Mouse (Mus musculus): ENCODE measurements around the gene Npr3. TPM values are rescaled to one million over a fixed set of nuclear protein-coding genes. Genes with fewer than 3 reads are reported as not detected.

The Npr3 gene
- polyA plus RNA-seq, 1 experiment: 1.2 TPM

GRCm38 (mm10) chr15:11904043-11904847, 2.8 kb downstream of the Npr3 start:
- Histone ChIP-seq H3K4me3 (peak overlapping the region; percentile 42), H3K4me2 (ENCODE audit: low read depth) (peak overlapping the region; percentile 100), H3ac (ENCODE audit: control insufficient read depth, insufficient read length) (peak overlapping the region; percentile 23), H3K27me3 (ENCODE audit: control insufficient read depth, insufficient read depth, insufficient read length) (peaks cover 5% of the 10 kb centered on the region), H3K79me2 (ENCODE audit: control insufficient read depth, insufficient read depth) (no peaks in the 10 kb centered on the region), H3K36me3 (ENCODE audit: control insufficient read depth, insufficient read depth) (no peaks in the 10 kb centered on the region)
- TF ChIP-seq POLR2AphosphoS2 (IDR thresholded peaks at IDR 0.05; ENCODE audit: insufficient read length, low read depth): no peak
- TF ChIP-seq TCF3 (IDR thresholded peaks at IDR 0.05; ENCODE audit: insufficient read length, low read depth): no peak
- TF ChIP-seq REST (IDR thresholded peaks at IDR 0.05; ENCODE audit: insufficient read depth, insufficient read length): no peak
- no peak for TF ChIP-seq USF1 (IDR thresholded peaks at IDR 0.05; ENCODE audit: low read depth)
- TF ChIP-seq POLR2A (IDR thresholded peaks at IDR 0.05; ENCODE audit: insufficient read length, low read depth): no peak
- TF ChIP-seq SRF (IDR thresholded peaks at IDR 0.05; ENCODE audit: control insufficient read depth, insufficient read length, low read depth): no peak
- no peak for TF ChIP-seq E2F4 (IDR thresholded peaks at IDR 0.05; ENCODE audit: insufficient read depth)
- TF ChIP-seq CEBPB (IDR thresholded peaks at IDR 0.05; ENCODE audit: insufficient read depth, poor library complexity, severe bottlenecking): no peak
- no peak for TF ChIP-seq TCF12 (IDR thresholded peaks at IDR 0.05; ENCODE audit: insufficient read depth, poor library complexity, severe bottlenecking)
- TF ChIP-seq MYOD1 (IDR thresholded peaks at IDR 0.05; ENCODE audit: control insufficient read depth in 1 of 3, insufficient read length in 2 of 3, low read depth in 2 of 3): no peak
- TF ChIP-seq MAX (IDR thresholded peaks at IDR 0.05; ENCODE audit: low read depth): no peak
- no peak for TF ChIP-seq MYOG (IDR thresholded peaks at IDR 0.05; ENCODE audit: control insufficient read depth in 1 of 3, insufficient read depth in 1 of 3, insufficient read length in 2 of 3, low read depth in 2 of 3)

GRCm38 (mm10) chr15:11903196-11904042, 3.7 kb downstream of the Npr3 start:
- Histone ChIP-seq H3K4me2 (ENCODE audit: low read depth) (no peak overlapping the region), H3K4me3 (peak overlapping the region; percentile 42), H3K36me3 (ENCODE audit: control insufficient read depth, insufficient read depth) (no peaks in the 10 kb centered on the region), H3ac (ENCODE audit: control insufficient read depth, insufficient read length) (no peak overlapping the region), H3K27me3 (ENCODE audit: control insufficient read depth, insufficient read depth, insufficient read length) (peaks cover 5% of the 10 kb centered on the region), H3K79me2 (ENCODE audit: control insufficient read depth, insufficient read depth) (no peaks in the 10 kb centered on the region)
- no peak for TF ChIP-seq TCF3 (IDR thresholded peaks at IDR 0.05; ENCODE audit: insufficient read length, low read depth)
- no peak for TF ChIP-seq MYOG (IDR thresholded peaks at IDR 0.05; ENCODE audit: control insufficient read depth in 1 of 3, insufficient read depth in 1 of 3, insufficient read length in 2 of 3, low read depth in 2 of 3)
- no peak for TF ChIP-seq POLR2A (IDR thresholded peaks at IDR 0.05; ENCODE audit: insufficient read length, low read depth)
- no peak for TF ChIP-seq MYOD1 (IDR thresholded peaks at IDR 0.05; ENCODE audit: control insufficient read depth in 1 of 3, insufficient read length in 2 of 3, low read depth in 2 of 3)
- no peak for TF ChIP-seq CEBPB (IDR thresholded peaks at IDR 0.05; ENCODE audit: insufficient read depth, poor library complexity, severe bottlenecking)

GRCm38 (mm10) chr15:11897617-11898016, 9.5 kb downstream of the Npr3 start:
- H3K36me3 ChIP-seq (ENCODE audit: control insufficient read depth, insufficient read depth): no peaks in the 10 kb centered on the region
- no peak overlapping the region for H3K4me2 ChIP-seq (ENCODE audit: low read depth)

GRCm38 (mm10) chr15:11897162-11897561, 9.9 kb downstream of the Npr3 start:
- H3ac ChIP-seq (ENCODE audit: control insufficient read depth, insufficient read length): no peak overlapping the region
- H3K4me2 ChIP-seq (ENCODE audit: low read depth): no peak overlapping the region
- H3K79me2 ChIP-seq (ENCODE audit: control insufficient read depth, insufficient read depth): no peaks in the 10 kb centered on the region
- H3K36me3 ChIP-seq (ENCODE audit: control insufficient read depth, insufficient read depth): no peaks in the 10 kb centered on the region
- TF ChIP-seq SRF (IDR thresholded peaks at IDR 0.05; ENCODE audit: control insufficient read depth, insufficient read length, low read depth) (no peak), TCF3 (IDR thresholded peaks at IDR 0.05; ENCODE audit: insufficient read length, low read depth) (no peak), MYOD1 (IDR thresholded peaks at IDR 0.05; ENCODE audit: control insufficient read depth in 1 of 3, insufficient read length in 2 of 3, low read depth in 2 of 3) (no peak), POLR2A (IDR thresholded peaks at IDR 0.05; ENCODE audit: insufficient read length, low read depth) (no peak), MAX (IDR thresholded peaks at IDR 0.05; ENCODE audit: low read depth) (no peak), MYOG (IDR thresholded peaks at IDR 0.05; ENCODE audit: control insufficient read depth in 1 of 3, insufficient read depth in 1 of 3, insufficient read length in 2 of 3, low read depth in 2 of 3) (no peak), POLR2AphosphoS2 (IDR thresholded peaks at IDR 0.05; ENCODE audit: insufficient read length, low read depth) (no peak), CEBPB (IDR thresholded peaks at IDR 0.05; ENCODE audit: insufficient read depth, poor library complexity, severe bottlenecking) (no peak), E2F4 (IDR thresholded peaks at IDR 0.05; ENCODE audit: insufficient read depth) (no peak), REST (IDR thresholded peaks at IDR 0.05; ENCODE audit: insufficient read depth, insufficient read length) (no peak), USF1 (IDR thresholded peaks at IDR 0.05; ENCODE audit: low read depth) (no peak), TCF12 (IDR thresholded peaks at IDR 0.05; ENCODE audit: insufficient read depth, poor library complexity, severe bottlenecking) (no peak)
- H3K4me3 ChIP-seq: no peak overlapping the region
- no peaks in the 10 kb centered on the region for H3K27me3 ChIP-seq (ENCODE audit: control insufficient read depth, insufficient read depth, insufficient read length)

More at GRCm38 (mm10) chr15:11897617-11898016, 9.5 kb downstream of the Npr3 start:
- no peaks in the 10 kb centered on the region for H3K79me2 ChIP-seq (ENCODE audit: control insufficient read depth, insufficient read depth)
- H3K4me3 ChIP-seq: no peak overlapping the region
- no peaks in the 10 kb centered on the region for H3K27me3 ChIP-seq (ENCODE audit: control insufficient read depth, insufficient read depth, insufficient read length)
- H3ac ChIP-seq (ENCODE audit: control insufficient read depth, insufficient read length): no peak overlapping the region
- TF ChIP-seq TCF12 (IDR thresholded peaks at IDR 0.05; ENCODE audit: insufficient read depth, poor library complexity, severe bottlenecking) (no peak), POLR2AphosphoS2 (IDR thresholded peaks at IDR 0.05; ENCODE audit: insufficient read length, low read depth) (no peak), MAX (IDR thresholded peaks at IDR 0.05; ENCODE audit: low read depth) (no peak), TCF3 (IDR thresholded peaks at IDR 0.05; ENCODE audit: insufficient read length, low read depth) (no peak), POLR2A (IDR thresholded peaks at IDR 0.05; ENCODE audit: insufficient read length, low read depth) (no peak), E2F4 (IDR thresholded peaks at IDR 0.05; ENCODE audit: insufficient read depth) (no peak), SRF (IDR thresholded peaks at IDR 0.05; ENCODE audit: control insufficient read depth, insufficient read length, low read depth) (no peak), MYOG (IDR thresholded peaks at IDR 0.05; ENCODE audit: control insufficient read depth in 1 of 3, insufficient read depth in 1 of 3, insufficient read length in 2 of 3, low read depth in 2 of 3) (no peak), MYOD1 (IDR thresholded peaks at IDR 0.05; ENCODE audit: control insufficient read depth in 1 of 3, insufficient read length in 2 of 3, low read depth in 2 of 3) (no peak), USF1 (IDR thresholded peaks at IDR 0.05; ENCODE audit: low read depth) (no peak), CEBPB (IDR thresholded peaks at IDR 0.05; ENCODE audit: insufficient read depth, poor library complexity, severe bottlenecking) (no peak), REST (IDR thresholded peaks at IDR 0.05; ENCODE audit: insufficient read depth, insufficient read length) (no peak)
